Mouse (Mus musculus) thymus, adult 2 months (tissue): ENCODE measurements around the gene Hspa14.

ENCODE experiments used
- CTCF ChIP-seq: fragments of 200-500 bp; IDR thresholded peaks from 2 replicates; pipeline ENCODE4 v1.5.1; 2012; ENCODE audit warnings: mild to moderate bottlenecking, control low read depth, low read length, moderate library complexity, borderline replicate concordance; ENCODE audit not compliant: control insufficient read depth, poor library complexity, insufficient read depth; ENCODE audit errors: extremely low read depth
- POLR2A ChIP-seq: fragments of 200-500 bp; IDR thresholded peaks from 2 replicates; pipeline ENCODE4 v1.6.1; 2012; ENCODE audit warnings: mild to moderate bottlenecking, low read length, control low read depth, moderate library complexity; ENCODE audit not compliant: control insufficient read depth, poor library complexity, insufficient read depth; ENCODE audit errors: extremely low read depth

DNA sequence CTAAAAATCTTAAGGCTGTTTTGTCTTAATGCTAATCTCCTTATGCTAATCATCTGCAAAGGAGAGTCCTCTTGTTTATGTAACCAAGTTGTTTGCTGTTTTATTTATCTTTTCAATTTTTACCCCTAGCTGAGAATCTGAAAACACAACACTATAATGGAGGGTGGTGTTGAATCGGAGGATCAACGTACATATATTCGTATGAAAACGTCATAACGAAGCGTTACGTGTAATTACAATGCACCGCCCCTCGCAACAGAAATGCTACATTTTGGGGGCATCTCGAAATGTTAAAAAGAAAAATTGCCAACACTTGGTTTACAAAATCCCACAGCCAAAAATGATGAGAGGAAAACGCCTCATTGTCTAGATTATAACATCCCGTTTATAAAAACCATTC is 38.7 kb downstream of the Hspa14 start:
- TF ChIP-seq CTCF (no peak), POLR2A (no peak)
